Mouse (Mus musculus) kidney, embryonic 15.5 days (tissue): Measurements from ENCODE around the gene Strn4. TPM values are rescaled to one million over a fixed set of nuclear protein-coding genes. Genes with fewer than 3 reads are reported as not detected.
A peak's percentile ranks its signal among the peaks of the same experiment; 100 is the strongest.

Experiments
- ATAC-seq: fragments of 200-750 bp; cut with Nextera tagmentation; replicated peaks from 2 replicates; pipeline ENCODE4 v1.8.0; 2017; ENCODE audit warnings: moderate TSS enrichment; ENCODE audit not compliant: low FRiP score
- H3K27ac ChIP-seq: fragments of 300-500 bp; sonication (generic); 2 replicates; pipeline ENCODE4 v1.5.1; 2015; ENCODE audit warnings: mild to moderate bottlenecking, inconsistent platforms
- H3K27me3 ChIP-seq: fragments of 300-500 bp; sonication (generic); 2 replicates; pipeline ENCODE4 v1.6.1; 2015; ENCODE audit warnings: inconsistent platforms
- H3K36me3 ChIP-seq: fragments of 300-500 bp; sonication (generic); 2 replicates; pipeline ENCODE4 v1.6.1; 2015; ENCODE audit warnings: inconsistent platforms
- H3K4me1 ChIP-seq: fragments of 300-500 bp; sonication (generic); 2 replicates; pipeline ENCODE4 v1.6.1; 2015; ENCODE audit warnings: inconsistent platforms
- H3K4me2 ChIP-seq: fragments of 300-500 bp; sonication (generic); 2 replicates; pipeline ENCODE4 v1.6.1; 2015; ENCODE audit warnings: moderate library complexity, mild to moderate bottlenecking, inconsistent platforms
- H3K4me3 ChIP-seq: fragments of 300-500 bp; sonication (generic); replicated peaks from 2 replicates; pipeline ENCODE4 v1.5.1; 2015; ENCODE audit warnings: mild to moderate bottlenecking, inconsistent platforms
- H3K9ac ChIP-seq: fragments of 300-500 bp; sonication (generic); 2 replicates; pipeline ENCODE4 v1.6.1; 2015; ENCODE audit warnings: mild to moderate bottlenecking, inconsistent platforms
- H3K9me3 ChIP-seq: fragments of 300-500 bp; sonication (generic); replicated peaks from 2 replicates; pipeline ENCODE4 v1.6.1; 2016; ENCODE audit warnings: inconsistent platforms
- whole genome bisulfite sequencing: fragments of 180-500 bp; shearing (Covaris S2); methylation state at CpG from one replicate; pipeline ENCODE4 v1.1.7; 2015; ENCODE audit warnings: mixed read lengths; 5-methylcytosine and 5-hydroxymethylcytosine counted together
- polyA plus RNA-seq: library from polyadenylated mRNA; unstranded; fragments of >200 nt; fragmentation: Nextera tagmentation; extraction: Ambion mirVana; gene quantifications from 2 replicates; pipeline ENCODE4 v1.2.1, GENCODE M21; 2015

Gene Strn4
- polyA plus RNA-seq, 1 experiment from 2014 or later: 99.8 TPM

- Histone ChIP-seq H3K9ac (peak overlapping the region; percentile 39), H3K36me3 (peaks cover 41% of the 10 kb centered on the region), H3K27me3 (no peaks in the 10 kb centered on the region), H3K4me3 (peak overlapping the region; percentile 70), H3K9me3 (no peaks in the 10 kb centered on the region), H3K27ac (peak overlapping the region; percentile 88), H3K4me1 (peaks cover 49% of the 10 kb centered on the region), H3K4me2 (peak overlapping the region; percentile 97)
- peak; percentile 24 for ATAC-seq
- 25% methylated on average over 14 of the region's 14 CpGs for WGBS
These were observed 29.6 kb downstream of the Strn4 start for GRCm38 (mm10) chr7:16845072-16845819.

GRCm38 (mm10) chr7:16845820-16846167 is 30.1 kb downstream of the Strn4 start:
- H3K9me3 ChIP-seq: no peaks in the 10 kb centered on the region
- H3K36me3 ChIP-seq: peaks cover 41% of the 10 kb centered on the region
- peak overlapping the region; percentile 88 for H3K27ac ChIP-seq
- peak overlapping the region; percentile 97 for H3K4me2 ChIP-seq
- no peaks in the 10 kb centered on the region for H3K27me3 ChIP-seq
- ATAC-seq: peak; percentile 1; the same call in 1 of the 2 replicates
- H3K4me3 ChIP-seq: peak overlapping the region; percentile 70
- peaks cover 49% of the 10 kb centered on the region for H3K4me1 ChIP-seq
- H3K9ac ChIP-seq: peak overlapping the region; percentile 39; the same call in 1 of the 2 replicates
- 28% methylated on average over 10 of the region's 10 CpGs for WGBS

GRCm38 (mm10) chr7:16846775-16847174 is 31.1 kb downstream of the Strn4 start:
- no peak for ATAC-seq

GRCm38 (mm10) chr7:16847507-16847906 is 31.8 kb downstream of the Strn4 start:
- no peak overlapping the region for H3K4me3 ChIP-seq
- H3K9me3 ChIP-seq: no peaks in the 10 kb centered on the region
- no peaks in the 10 kb centered on the region for H3K27me3 ChIP-seq
- no peak overlapping the region for H3K4me2 ChIP-seq
- 86% methylated on average over 19 of the region's 19 CpGs for WGBS
- no peak overlapping the region for H3K9ac ChIP-seq
- H3K27ac ChIP-seq: no peak overlapping the region
- H3K4me1 ChIP-seq: peaks cover 33% of the 10 kb centered on the region
- no peak for ATAC-seq
- peaks cover 40% of the 10 kb centered on the region for H3K36me3 ChIP-seq

More at GRCm38 (mm10) chr7:16846775-16847174, 31.1 kb downstream of the Strn4 start:
- H3K4me1 ChIP-seq: peaks cover 41% of the 10 kb centered on the region
- H3K27ac ChIP-seq: no peak overlapping the region
- 94% methylated on average over 5 of the region's 5 CpGs for WGBS
- no peaks in the 10 kb centered on the region for H3K9me3 ChIP-seq
- no peaks in the 10 kb centered on the region for H3K27me3 ChIP-seq
- H3K4me3 ChIP-seq: no peak overlapping the region
- H3K9ac ChIP-seq: no peak overlapping the region
- no peak overlapping the region for H3K4me2 ChIP-seq
- H3K36me3 ChIP-seq: peaks cover 38% of the 10 kb centered on the region

GRCm38 (mm10) chr7:16848579-16848978 is 32.9 kb downstream of the Strn4 start:
- H3K36me3 ChIP-seq: peaks cover 48% of the 10 kb centered on the region
- H3K4me2 ChIP-seq: no peak overlapping the region
- no peak overlapping the region for H3K4me3 ChIP-seq
- no peak for ATAC-seq
- 34% methylated on average over 17 of the region's 17 CpGs for WGBS
- H3K9ac ChIP-seq: no peak overlapping the region
- no peak overlapping the region for H3K27ac ChIP-seq
- H3K27me3 ChIP-seq: no peaks in the 10 kb centered on the region
- peaks cover 25% of the 10 kb centered on the region for H3K4me1 ChIP-seq
- no peaks in the 10 kb centered on the region for H3K9me3 ChIP-seq

GRCm38 (mm10) chr7:16851636-16852035 is 35.9 kb downstream of the Strn4 start:
- no peak overlapping the region for H3K27ac ChIP-seq
- H3K4me3 ChIP-seq: no peak overlapping the region
- H3K27me3 ChIP-seq: no peaks in the 10 kb centered on the region
- no peak overlapping the region for H3K9ac ChIP-seq
- H3K9me3 ChIP-seq: no peaks in the 10 kb centered on the region
- no peaks in the 10 kb centered on the region for H3K4me1 ChIP-seq
- H3K36me3 ChIP-seq: peaks cover 79% of the 10 kb centered on the region
- no peak overlapping the region for H3K4me2 ChIP-seq
- ATAC-seq: no peak
- WGBS: 51% methylated on average over 4 of the region's 4 CpGs

- 75% methylated on average over 14 of the region's 14 CpGs for WGBS
- peaks cover 89% of the 10 kb centered on the region for H3K36me3 ChIP-seq
- H3K9me3 ChIP-seq: no peaks in the 10 kb centered on the region
These were observed 37.7 kb downstream of the Strn4 start for GRCm38 (mm10) chr7:16853302-16853831.

GRCm38 (mm10) chr7:16858336-16858735 is 42.6 kb downstream of the Strn4 start:
- peaks cover 85% of the 10 kb centered on the region for H3K36me3 ChIP-seq
- WGBS: 24% methylated on average over 17 of the region's 17 CpGs

More at GRCm38 (mm10) chr7:16853302-16853831, 37.7 kb downstream of the Strn4 start:
- no peak; the same call in 1 of the 2 replicates for ATAC-seq
- no peak overlapping the region for H3K4me3 ChIP-seq
- no peaks in the 10 kb centered on the region for H3K27me3 ChIP-seq
- H3K4me1 ChIP-seq: no peaks in the 10 kb centered on the region
- H3K9ac ChIP-seq: no peak overlapping the region
- H3K4me2 ChIP-seq: no peak overlapping the region
- H3K27ac ChIP-seq: no peak overlapping the region

GRCm38 (mm10) chr7:16859902-16860651 is 44.4 kb downstream of the Strn4 start:
- ATAC-seq: no peak

More at GRCm38 (mm10) chr7:16858336-16858735, 42.6 kb downstream of the Strn4 start:
- H3K4me3 ChIP-seq: no peak overlapping the region
- H3K4me2 ChIP-seq: 0 out of 2 replicates have a peak overlapping the region, but pooled peaks have one; percentile 12
- H3K27me3 ChIP-seq: no peaks in the 10 kb centered on the region
- no peak for ATAC-seq
- no peak overlapping the region for H3K27ac ChIP-seq
- no peaks in the 10 kb centered on the region for H3K4me1 ChIP-seq
- no peaks in the 10 kb centered on the region for H3K9me3 ChIP-seq
- H3K9ac ChIP-seq: no peak overlapping the region

GRCm38 (mm10) chr7:16867488-16867887 is 51.8 kb downstream of the Strn4 start:
- Histone ChIP-seq H3K27ac (no peak overlapping the region), H3K4me1 (peaks cover 10% of the 10 kb centered on the region), H3K9me3 (no peaks in the 10 kb centered on the region), H3K36me3 (peaks cover 72% of the 10 kb centered on the region), H3K4me3 (no peak overlapping the region), H3K4me2 (no peak overlapping the region), H3K27me3 (no peaks in the 10 kb centered on the region), H3K9ac (no peak overlapping the region)
- WGBS: 87% methylated on average over 3 of the region's 3 CpGs
- ATAC-seq: no peak

More at GRCm38 (mm10) chr7:16859902-16860651, 44.4 kb downstream of the Strn4 start:
- no peak overlapping the region for H3K4me3 ChIP-seq
- H3K4me2 ChIP-seq: no peak overlapping the region
- H3K27ac ChIP-seq: no peak overlapping the region
- H3K4me1 ChIP-seq: no peaks in the 10 kb centered on the region
- H3K9me3 ChIP-seq: no peaks in the 10 kb centered on the region
- no peaks in the 10 kb centered on the region for H3K27me3 ChIP-seq
- WGBS: 39% methylated on average over 5 of the region's 5 CpGs
- peaks cover 84% of the 10 kb centered on the region for H3K36me3 ChIP-seq
- no peak overlapping the region for H3K9ac ChIP-seq

GRCm38 (mm10) chr7:16869497-16869896 is 53.8 kb downstream of the Strn4 start:
- Histone ChIP-seq H3K27me3 (no peaks in the 10 kb centered on the region), H3K27ac (peak overlapping the region; percentile 30; the same call in 1 of the 2 replicates), H3K9me3 (no peaks in the 10 kb centered on the region), H3K4me2 (peak overlapping the region; percentile 52), H3K9ac (no peak overlapping the region), H3K36me3 (peaks cover 54% of the 10 kb centered on the region), H3K4me3 (peak overlapping the region; percentile 30), H3K4me1 (peaks cover 10% of the 10 kb centered on the region)
- WGBS: 20% methylated on average over 16 of the region's 16 CpGs
- peak; percentile 93 for ATAC-seq

GRCm38 (mm10) chr7:16871600-16871999 is 55.9 kb downstream of the Strn4 start:
- no peak for ATAC-seq
- H3K4me2 ChIP-seq: no peak overlapping the region
- no peaks in the 10 kb centered on the region for H3K27me3 ChIP-seq
- H3K9me3 ChIP-seq: no peaks in the 10 kb centered on the region
- H3K27ac ChIP-seq: no peak overlapping the region
- H3K4me1 ChIP-seq: peaks cover 22% of the 10 kb centered on the region
- no peak overlapping the region for H3K9ac ChIP-seq
- no peak overlapping the region for H3K4me3 ChIP-seq
- 81% methylated on average over 10 of the region's 10 CpGs for WGBS
- peaks cover 36% of the 10 kb centered on the region; the same call in 1 of the 2 replicates for H3K36me3 ChIP-seq
